Mouse (Mus musculus): ENCODE data around the gene Bicdl1. TPM values are rescaled to one million over a fixed set of nuclear protein-coding genes. Genes with fewer than 3 reads are reported as not detected.

Gene Bicdl1
- polyA plus RNA-seq, 1 experiment from 2014 or later, result 14.3 TPM

DNA sequence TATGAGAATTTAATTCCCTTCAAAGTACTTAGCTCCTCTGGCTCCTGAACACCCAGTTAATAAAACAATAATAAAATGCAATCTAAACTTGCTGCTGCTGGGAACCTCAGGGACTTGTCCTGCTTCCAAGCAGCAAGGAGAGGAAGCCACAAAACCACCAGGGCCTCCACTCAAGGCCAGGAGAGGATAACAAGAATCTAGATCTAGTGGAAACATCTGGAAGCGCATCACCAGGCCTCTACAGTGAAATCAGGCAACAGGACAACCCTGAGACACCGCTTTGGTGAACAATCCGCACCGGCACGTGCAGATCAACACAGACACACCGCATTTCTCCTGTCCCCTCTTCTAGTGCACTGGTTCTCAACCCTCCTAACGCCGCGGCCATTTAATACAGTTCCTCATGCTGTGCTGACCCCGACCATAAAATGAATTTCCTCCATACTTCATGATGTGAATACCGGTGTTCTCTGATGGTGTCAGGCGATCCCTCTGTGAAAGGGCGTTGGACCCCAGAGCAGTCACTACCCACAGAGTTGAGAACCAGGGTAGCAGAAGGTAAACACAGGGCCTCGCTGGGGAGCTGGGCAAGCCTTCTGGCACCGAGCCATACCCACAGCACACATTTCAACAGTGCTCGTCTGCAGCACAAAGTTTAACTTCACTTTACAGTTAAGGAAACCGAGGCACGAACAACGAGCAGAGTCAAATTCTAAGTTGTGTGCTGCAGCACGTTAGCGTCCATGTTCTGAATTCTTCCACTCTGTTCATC, 9.0 kb downstream of the Bicdl1 start:
- ATAC-seq (ENCODE audit: insufficient number of reproducible peaks, low FRiP score, low TSS enrichment, low read depth), result no peak
- Histone ChIP-seq H3K4me3 (no peak overlapping the region), H3K4me2 (no peak overlapping the region), H3K9ac (no peak overlapping the region), H3K4me1 (0 out of 2 replicates have a peak, but pooled peaks cover 6% of the 10 kb centered on the region), H3K9me3 (no peaks in the 10 kb centered on the region), H3K36me3 (no peaks in the 10 kb centered on the region), H3K27ac (no peak overlapping the region), H3K27me3 (no peaks in the 10 kb centered on the region)
- 62% methylated on average over 21 of the region's 21 CpGs for WGBS

DNA sequence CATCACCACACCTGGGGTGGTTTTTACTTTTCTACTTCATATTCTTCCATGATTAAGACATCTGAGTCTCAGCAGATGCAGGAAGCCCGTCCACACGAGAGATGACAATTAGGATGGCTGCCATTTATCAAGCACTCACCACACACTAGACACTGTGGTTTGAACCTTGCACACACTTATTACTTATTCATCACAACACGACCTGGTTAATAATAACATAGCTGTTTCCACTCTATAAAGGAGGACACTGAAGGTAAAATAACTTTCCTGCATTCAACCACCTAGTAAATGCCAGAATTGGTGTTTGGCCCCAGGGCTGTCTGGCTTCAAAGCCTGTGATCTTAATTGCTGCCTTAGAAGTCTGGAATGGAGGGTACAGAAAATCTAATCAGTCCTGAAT, 10.7 kb downstream of the Bicdl1 start:
- WGBS, result 25% methylated on average over 3 of the region's 3 CpGs
- H3K27ac ChIP-seq, result no peak overlapping the region
- 0 out of 2 replicates have a peak, but pooled peaks cover 6% of the 10 kb centered on the region for H3K4me1 ChIP-seq
- H3K9me3 ChIP-seq, result no peaks in the 10 kb centered on the region
- ATAC-seq (ENCODE audit: insufficient number of reproducible peaks, low FRiP score, low TSS enrichment, low read depth), result no peak
- H3K9ac ChIP-seq, result no peak overlapping the region
- H3K27me3 ChIP-seq, result no peaks in the 10 kb centered on the region
- no peak overlapping the region for H3K4me3 ChIP-seq
- H3K4me2 ChIP-seq, result no peak overlapping the region
- H3K36me3 ChIP-seq, result no peaks in the 10 kb centered on the region

DNA sequence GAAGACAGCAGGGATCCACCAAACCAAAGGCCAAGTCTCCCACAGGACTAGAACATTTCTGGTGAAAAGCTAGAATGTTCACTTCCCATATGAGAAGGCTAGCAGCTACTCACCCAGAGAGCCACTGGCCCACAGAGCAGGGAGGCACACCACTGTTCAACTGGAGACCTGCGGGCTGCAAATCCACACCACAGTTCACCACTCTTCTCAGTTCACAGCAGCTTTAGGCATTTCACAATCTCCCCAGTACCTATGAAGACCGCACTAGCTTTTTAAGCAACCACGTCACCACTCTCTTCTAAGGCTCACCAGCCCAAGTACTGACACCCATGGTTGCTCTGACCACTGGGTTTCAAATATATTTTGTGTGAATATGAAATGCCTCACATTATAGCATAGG, 13.7 kb downstream of the Bicdl1 start:
- 92% methylated on average over 3 of the region's 3 CpGs for WGBS

DNA sequence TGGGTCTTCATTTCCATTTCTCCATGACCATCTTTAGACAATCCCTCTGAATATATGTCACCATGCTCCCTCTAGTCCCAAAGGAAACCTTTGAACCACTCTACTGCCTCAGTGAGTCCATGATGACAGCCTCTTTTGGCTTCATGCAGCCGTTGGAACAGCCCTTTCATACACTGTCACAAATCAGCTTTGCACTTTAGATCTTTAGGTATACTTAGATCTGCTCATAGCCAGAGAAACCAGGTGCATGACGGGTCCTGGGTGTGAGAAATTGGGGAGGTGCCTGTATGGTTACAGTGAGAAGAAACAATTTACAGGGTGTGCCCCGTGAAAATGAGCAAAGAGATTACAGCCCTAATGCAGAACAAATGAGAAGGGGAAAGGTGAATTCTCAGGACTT, 14.3 kb downstream of the Bicdl1 start:
- Histone ChIP-seq H3K27me3 (no peaks in the 10 kb centered on the region), H3K36me3 (no peaks in the 10 kb centered on the region), H3K27ac (no peak overlapping the region), H3K4me1 (no peaks in the 10 kb centered on the region), H3K4me3 (no peak overlapping the region), H3K4me2 (no peak overlapping the region), H3K9me3 (no peaks in the 10 kb centered on the region), H3K9ac (no peak overlapping the region)
- 70% methylated on average over 3 of the region's 3 CpGs for WGBS
- no peak for ATAC-seq (ENCODE audit: insufficient number of reproducible peaks, low FRiP score, low TSS enrichment, low read depth)

More for the DNA sequence above, 13.7 kb downstream of the Bicdl1 start:
- Histone ChIP-seq H3K27me3 (no peaks in the 10 kb centered on the region), H3K36me3 (no peaks in the 10 kb centered on the region), H3K4me3 (no peak overlapping the region), H3K4me2 (no peak overlapping the region), H3K27ac (no peak overlapping the region), H3K9me3 (no peaks in the 10 kb centered on the region), H3K4me1 (0 out of 2 replicates have a peak, but pooled peaks cover 5% of the 10 kb centered on the region), H3K9ac (no peak overlapping the region)
- ATAC-seq (ENCODE audit: insufficient number of reproducible peaks, low FRiP score, low TSS enrichment, low read depth), result no peak

DNA sequence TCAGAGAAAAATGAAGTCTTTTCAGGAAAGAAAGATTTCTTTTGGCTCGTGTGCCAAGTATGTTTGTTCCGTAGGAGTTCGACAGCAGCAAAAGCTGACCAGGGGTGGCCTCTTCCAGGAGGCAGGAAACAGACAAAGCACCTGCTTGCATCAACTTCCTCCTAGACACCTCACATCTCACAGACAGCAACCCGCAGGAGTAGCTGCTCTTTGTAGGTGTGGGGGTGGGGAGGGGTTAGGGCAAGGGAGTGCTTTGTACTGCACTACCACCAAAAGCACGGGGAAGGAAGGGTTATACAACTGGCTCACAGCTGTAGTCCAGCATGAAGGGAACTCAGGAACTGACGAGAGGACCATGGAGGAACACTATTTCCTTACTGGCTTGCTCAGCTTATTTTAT, 15.0 kb downstream of the Bicdl1 start:
- Histone ChIP-seq H3K9me3 (no peaks in the 10 kb centered on the region), H3K27ac (no peak overlapping the region), H3K4me1 (no peaks in the 10 kb centered on the region), H3K4me3 (no peak overlapping the region), H3K4me2 (no peak overlapping the region), H3K36me3 (no peaks in the 10 kb centered on the region), H3K9ac (no peak overlapping the region), H3K27me3 (no peaks in the 10 kb centered on the region)
- no peak for ATAC-seq (ENCODE audit: insufficient number of reproducible peaks, low FRiP score, low TSS enrichment, low read depth)
- WGBS, result 63% methylated on average over 6 of the region's 6 CpGs

DNA sequence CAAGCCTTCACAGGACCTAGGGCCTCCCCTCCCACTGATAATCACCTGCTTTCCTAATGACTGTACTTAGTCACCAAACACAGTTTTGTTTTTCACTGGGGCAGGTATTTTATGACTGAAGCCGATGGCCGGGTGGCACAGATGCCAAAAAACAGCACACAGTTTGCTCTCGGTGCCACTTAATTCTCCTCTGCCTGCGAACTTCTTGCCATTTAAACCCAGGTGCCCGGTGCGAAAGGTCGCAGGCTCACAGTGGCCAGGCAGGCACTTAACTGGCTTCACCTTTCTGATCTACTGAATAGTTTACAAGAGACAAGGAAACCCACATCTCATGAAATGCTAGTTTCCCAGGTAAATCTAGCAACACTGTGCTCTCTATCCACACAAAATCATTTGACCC, 16.7 kb downstream of the Bicdl1 start:
- H3K4me1 ChIP-seq, result no peaks in the 10 kb centered on the region
- no peak overlapping the region for H3K4me2 ChIP-seq
- H3K27ac ChIP-seq, result no peak overlapping the region
- no peaks in the 10 kb centered on the region for H3K9me3 ChIP-seq
- H3K27me3 ChIP-seq, result no peaks in the 10 kb centered on the region
- no peaks in the 10 kb centered on the region for H3K36me3 ChIP-seq
- no peak overlapping the region for H3K9ac ChIP-seq
- ATAC-seq (ENCODE audit: insufficient number of reproducible peaks, low FRiP score, low TSS enrichment, low read depth), result no peak
- 72% methylated on average over 7 of the region's 7 CpGs for WGBS
- no peak overlapping the region for H3K4me3 ChIP-seq

DNA sequence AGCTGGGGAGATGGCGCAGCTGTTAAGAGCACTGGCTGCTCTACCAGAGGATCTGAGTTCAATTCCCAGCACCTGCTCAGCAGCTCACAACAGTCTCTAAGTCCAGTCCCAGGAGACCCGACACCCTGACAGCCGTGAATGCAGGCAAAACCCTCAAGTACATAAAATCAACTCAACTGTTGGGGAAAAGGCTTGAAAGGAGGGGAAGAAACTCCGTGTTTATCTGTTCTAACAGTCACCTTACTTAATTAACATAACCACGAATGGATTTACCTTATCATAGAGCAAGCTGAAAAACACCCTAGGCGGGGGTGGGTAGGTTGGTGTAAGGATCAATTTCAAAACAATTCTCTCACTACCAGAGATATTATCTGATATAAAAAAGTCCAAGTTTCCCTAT, 18.9 kb downstream of the Bicdl1 start:
- H3K27ac ChIP-seq, result no peak overlapping the region
- no peak overlapping the region for H3K4me2 ChIP-seq
- no peaks in the 10 kb centered on the region for H3K27me3 ChIP-seq
- no peaks in the 10 kb centered on the region for H3K36me3 ChIP-seq
- no peak overlapping the region for H3K9ac ChIP-seq
- H3K9me3 ChIP-seq, result no peaks in the 10 kb centered on the region
- no peak overlapping the region for H3K4me3 ChIP-seq
- 71% methylated on average over 6 of the region's 6 CpGs for WGBS
- ATAC-seq (ENCODE audit: insufficient number of reproducible peaks, low FRiP score, low TSS enrichment, low read depth), result no peak
- H3K4me1 ChIP-seq, result no peaks in the 10 kb centered on the region

DNA sequence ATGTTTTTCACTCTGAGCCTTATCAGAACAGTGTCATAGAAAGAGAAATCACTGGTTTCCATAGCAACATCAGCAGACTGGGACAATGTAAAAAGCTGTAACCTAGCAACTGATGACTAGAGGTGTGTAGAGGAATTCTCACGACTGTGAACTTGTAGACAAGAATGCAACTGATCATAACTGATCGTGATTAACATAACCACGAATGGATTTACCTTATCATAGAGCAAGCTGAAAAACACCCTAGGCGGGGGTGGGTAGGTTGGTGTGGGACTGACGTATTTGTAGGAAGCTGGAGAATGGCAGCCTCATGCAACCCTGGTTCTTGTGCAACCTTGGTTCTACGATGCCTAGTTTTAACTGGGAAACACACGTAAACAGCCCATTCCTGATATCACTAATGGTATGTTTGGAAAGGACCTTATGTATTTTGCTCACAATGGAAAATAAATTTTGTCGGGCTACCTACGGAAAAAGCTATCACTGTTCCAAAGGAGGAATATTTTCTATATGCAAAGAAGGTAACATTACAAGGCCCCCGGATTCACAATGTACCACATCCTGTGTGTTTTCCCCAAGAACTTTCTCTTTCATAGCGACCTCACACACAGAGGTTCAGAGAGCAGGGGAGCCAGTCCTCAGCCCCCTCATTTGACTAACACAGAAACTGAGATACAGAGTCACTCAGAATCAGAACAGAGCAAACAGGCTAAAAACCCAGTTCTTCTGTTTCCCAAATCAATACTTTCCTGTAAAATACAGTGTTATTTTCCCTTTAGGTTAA, 19.6 kb downstream of the Bicdl1 start:
- H3K9me3 ChIP-seq, result no peaks in the 10 kb centered on the region
- no peaks in the 10 kb centered on the region for H3K4me1 ChIP-seq
- H3K4me2 ChIP-seq, result no peak overlapping the region
- no peak overlapping the region for H3K27ac ChIP-seq
- WGBS, result 79% methylated on average over 11 of the region's 11 CpGs
- no peak for ATAC-seq (ENCODE audit: insufficient number of reproducible peaks, low FRiP score, low TSS enrichment, low read depth)
- H3K9ac ChIP-seq, result no peak overlapping the region
- no peaks in the 10 kb centered on the region for H3K36me3 ChIP-seq
- H3K4me3 ChIP-seq, result no peak overlapping the region
- H3K27me3 ChIP-seq, result no peaks in the 10 kb centered on the region

DNA sequence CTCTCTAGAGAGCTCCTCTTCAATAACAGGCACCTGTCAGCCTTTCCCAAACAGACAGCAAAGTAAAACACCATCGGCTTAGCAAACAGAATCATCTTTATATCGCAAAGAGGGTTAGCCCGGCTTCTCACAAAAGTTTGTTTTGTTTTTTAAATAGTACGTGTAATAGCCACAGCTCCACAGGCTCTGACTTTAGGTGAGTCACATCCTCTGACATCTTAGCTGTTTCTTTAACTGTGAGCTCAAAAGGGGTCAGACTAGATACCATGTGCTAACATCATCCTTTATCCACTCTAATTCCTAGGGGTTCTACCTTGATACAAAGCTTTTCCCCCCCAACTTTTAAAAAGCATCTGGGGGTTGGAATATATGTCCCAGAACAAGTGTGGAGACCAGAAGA, 21.2 kb downstream of the Bicdl1 start:
- no peaks in the 10 kb centered on the region for H3K27me3 ChIP-seq
- no peak overlapping the region for H3K4me2 ChIP-seq
- H3K36me3 ChIP-seq, result no peaks in the 10 kb centered on the region
- no peak overlapping the region for H3K9ac ChIP-seq
- ATAC-seq (ENCODE audit: insufficient number of reproducible peaks, low FRiP score, low TSS enrichment, low read depth), result no peak
- no peak overlapping the region for H3K27ac ChIP-seq
- 88% methylated on average over 4 of the region's 4 CpGs for WGBS
- no peaks in the 10 kb centered on the region for H3K4me1 ChIP-seq
- H3K9me3 ChIP-seq, result no peaks in the 10 kb centered on the region
- H3K4me3 ChIP-seq, result no peak overlapping the region

DNA sequence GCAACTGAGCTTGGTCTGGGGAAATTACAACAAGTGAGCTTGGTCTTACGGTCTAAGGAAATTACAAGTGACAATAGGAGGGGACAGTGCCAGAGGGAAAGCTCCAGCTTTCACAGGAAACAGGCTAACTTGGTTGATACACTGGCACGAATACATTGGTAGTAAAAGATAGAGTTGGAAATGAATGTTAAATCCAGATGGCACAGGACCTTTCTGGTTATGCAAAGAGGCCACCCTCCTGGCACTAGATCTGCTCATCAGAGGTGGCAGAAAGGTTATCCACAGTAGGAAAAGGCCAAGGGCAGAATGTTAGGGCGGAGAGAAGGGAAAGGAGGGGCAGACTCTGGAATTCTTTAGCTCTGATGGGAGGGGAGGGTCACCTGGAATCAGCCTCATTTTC, 22.5 kb downstream of the Bicdl1 start:
- WGBS, result 56% methylated on average over 3 of the region's 3 CpGs
- no peak for ATAC-seq (ENCODE audit: insufficient number of reproducible peaks, low FRiP score, low TSS enrichment, low read depth)
- Histone ChIP-seq H3K36me3 (no peaks in the 10 kb centered on the region), H3K4me3 (no peak overlapping the region), H3K4me1 (no peaks in the 10 kb centered on the region), H3K4me2 (no peak overlapping the region), H3K27me3 (no peaks in the 10 kb centered on the region), H3K27ac (no peak overlapping the region), H3K9me3 (no peaks in the 10 kb centered on the region), H3K9ac (no peak overlapping the region)

DNA sequence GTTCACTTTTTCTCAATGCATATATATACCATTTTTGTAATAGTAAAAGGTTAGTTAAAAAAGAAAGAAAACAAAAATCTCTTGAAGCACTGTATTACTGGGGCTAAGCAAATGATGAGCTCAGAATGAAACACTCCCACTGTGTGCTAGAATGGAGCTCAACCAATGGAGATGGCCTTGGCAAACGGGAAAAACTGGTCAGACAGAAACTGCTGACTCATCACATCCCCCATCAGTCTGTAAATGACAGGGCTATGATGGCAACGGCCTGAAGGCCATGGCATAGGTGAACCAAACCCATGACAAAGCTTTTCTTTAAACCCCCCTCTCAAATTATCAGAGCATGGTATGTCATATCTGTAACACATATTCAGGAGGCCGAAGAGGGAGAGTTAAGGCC, 29.4 kb downstream of the Bicdl1 start:
- Histone ChIP-seq H3K9ac (no peak overlapping the region), H3K27ac (no peak overlapping the region), H3K36me3 (no peaks in the 10 kb centered on the region), H3K4me3 (no peak overlapping the region), H3K27me3 (0 out of 2 replicates have a peak, but pooled peaks cover 3% of the 10 kb centered on the region), H3K4me2 (no peak overlapping the region), H3K4me1 (0 out of 2 replicates have a peak, but pooled peaks cover 3% of the 10 kb centered on the region), H3K9me3 (no peaks in the 10 kb centered on the region)
- no peak for ATAC-seq (ENCODE audit: insufficient number of reproducible peaks, low FRiP score, low TSS enrichment, low read depth)
- 54% methylated on average over 3 of the region's 3 CpGs for WGBS

DNA sequence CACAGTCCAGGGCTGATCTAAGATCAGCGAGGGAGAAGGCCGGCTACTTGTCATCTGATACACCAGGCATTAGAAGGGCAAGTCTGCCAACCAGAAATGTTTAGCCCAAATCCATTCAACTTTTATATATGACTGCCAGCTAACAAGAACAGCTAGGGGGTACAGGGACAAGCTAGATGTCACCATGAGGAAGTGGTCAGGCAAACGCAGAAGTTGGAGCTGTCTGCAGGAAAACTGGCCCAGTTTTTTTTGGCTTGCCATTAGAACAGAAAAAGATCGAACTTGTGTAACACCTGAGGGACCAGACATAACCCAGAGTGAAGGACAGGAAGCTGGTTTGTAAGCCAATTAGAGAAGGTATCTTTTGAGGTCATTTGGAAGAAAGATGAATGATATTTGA, 30.2 kb downstream of the Bicdl1 start:
- no peaks in the 10 kb centered on the region for H3K9me3 ChIP-seq
- no peak overlapping the region for H3K9ac ChIP-seq
- no peaks in the 10 kb centered on the region for H3K36me3 ChIP-seq
- no peak overlapping the region for H3K4me2 ChIP-seq
- 0 out of 2 replicates have a peak, but pooled peaks cover 3% of the 10 kb centered on the region for H3K4me1 ChIP-seq
- H3K27ac ChIP-seq, result no peak overlapping the region
- 0 out of 2 replicates have a peak, but pooled peaks cover 3% of the 10 kb centered on the region for H3K27me3 ChIP-seq
- no peak for ATAC-seq (ENCODE audit: insufficient number of reproducible peaks, low FRiP score, low TSS enrichment, low read depth)
- no peak overlapping the region for H3K4me3 ChIP-seq
- 74% methylated on average over 4 of the region's 4 CpGs for WGBS

All from limb, embryonic 15.5 days (tissue).